Mouse (Mus musculus) cerebellum, postnatal 14 days (tissue): ENCODE data around the gene Sycp3.
"Not testable (repeated sequence)": the region's sequence is repeated elsewhere in the genome, so short reads cannot be mapped to it uniquely, and the experiment has no call there.

Experiments
- DNase-seq, 2 experiments: peaks; one replicate each; pipeline ENCODE4 v3.0.0; 2021; ENCODE audit warnings: mixed read lengths in 2 of 2

Gene Sycp3

GRCm38 (mm10) chr10:88501886-88502765, 42.8 kb downstream of the Sycp3 start:
- DNase-seq: peak; percentile 8 to 14

GRCm38 (mm10) chr10:88502919-88503318, 43.5 kb downstream of the Sycp3 start:
- no peak for DNase-seq

DNA sequence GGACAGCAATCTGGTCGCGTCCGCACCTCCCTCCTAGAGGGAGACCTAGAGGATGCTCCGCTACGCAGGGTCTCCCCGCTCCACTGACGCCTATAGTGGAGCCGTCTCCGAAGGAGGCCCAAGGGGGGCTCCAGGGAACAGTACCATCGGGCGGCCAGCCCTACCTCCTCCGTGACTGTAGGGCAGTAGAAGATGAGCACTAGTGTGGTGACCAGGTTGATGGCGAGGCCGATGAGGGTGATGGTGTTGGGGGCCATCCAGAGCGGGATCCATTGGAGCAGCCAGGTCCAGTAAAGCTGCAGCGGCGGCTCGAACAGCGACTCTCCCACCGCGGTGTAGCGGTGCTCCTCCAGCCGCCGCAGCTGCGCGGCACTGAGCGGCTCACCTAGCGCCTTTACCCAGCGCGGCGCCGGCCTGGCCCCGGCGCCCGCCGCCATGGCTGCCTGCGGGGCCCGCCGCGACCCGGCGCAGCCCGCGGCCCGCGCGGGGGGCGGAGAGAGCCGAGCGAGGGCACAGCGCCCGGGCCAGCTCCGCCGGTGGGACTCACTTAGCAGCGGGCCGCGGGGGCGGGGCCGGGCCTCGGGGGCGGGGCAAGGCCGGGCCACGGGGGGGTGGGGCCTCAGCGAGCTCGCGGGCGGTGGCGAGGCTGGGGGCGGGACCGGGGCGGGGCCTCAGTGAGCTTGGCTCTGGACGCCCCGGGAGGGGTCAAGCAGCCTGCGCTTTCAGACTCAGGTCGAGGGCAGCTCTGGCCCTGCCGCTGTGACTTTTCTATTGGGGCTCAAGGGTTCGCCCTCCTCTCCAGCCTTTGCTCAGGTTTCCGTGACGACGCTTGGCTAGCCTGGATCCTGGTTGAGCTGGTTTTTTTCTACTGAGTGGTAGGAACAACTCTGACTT, 44.3 kb downstream of the Sycp3 start, which contains the start of gene Chpt1:
Gene Chpt1 (minus strand): TSS at position 653 of the 894 bp plus-strand sequence.
- DNase-seq: peak; percentile 91 to 94

GRCm38 (mm10) chr10:88504481-88504880, 45.1 kb downstream of the Sycp3 start:
- DNase-seq: no peak

DNA sequence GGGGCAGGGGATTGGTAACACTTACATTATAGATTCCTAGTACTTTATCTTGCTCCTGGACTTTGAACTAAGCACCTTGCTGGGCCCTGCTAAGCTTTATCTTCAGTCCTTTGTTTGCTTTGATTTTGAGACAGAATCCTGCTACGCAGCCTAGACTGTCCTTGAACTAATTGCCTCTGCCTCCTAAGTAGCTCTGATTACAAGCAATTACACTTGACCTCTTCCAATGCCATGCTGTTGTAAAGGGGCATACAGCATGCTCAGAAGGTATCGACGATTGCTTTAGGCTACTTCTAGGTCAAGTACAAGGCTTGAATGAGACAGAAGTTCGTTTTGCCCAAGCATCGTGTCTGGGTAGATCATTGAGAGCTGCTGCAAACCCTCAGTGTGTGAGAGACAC, 45.9 kb downstream of the Sycp3 start:
- no peak for DNase-seq

DNA sequence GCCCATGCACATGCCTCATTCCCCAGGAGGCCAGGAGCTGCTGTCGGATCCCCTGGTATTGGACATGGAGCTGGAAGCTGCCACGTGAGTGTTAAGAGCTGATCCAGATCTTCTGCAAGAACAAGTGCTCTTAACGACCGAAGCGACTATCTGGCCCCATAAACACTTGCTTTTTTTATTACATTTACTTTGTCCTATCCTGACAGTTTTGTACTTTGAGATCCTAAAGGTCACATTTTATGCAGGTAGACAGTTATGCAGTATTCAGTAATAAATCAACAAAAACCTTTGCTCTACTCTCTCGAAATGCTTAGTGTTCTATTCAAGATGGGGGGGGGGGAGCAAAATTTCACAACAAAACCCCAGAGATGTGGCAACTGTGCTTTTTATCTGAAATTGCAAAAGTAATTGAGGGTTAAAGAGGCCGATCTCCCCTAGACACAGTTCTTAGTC, 48.3 kb downstream of the Sycp3 start:
- no peak for DNase-seq

- DNase-seq: peak in 1 of 2 experiments; percentile 7
These were observed 51.3 kb downstream of the Sycp3 start for GRCm38 (mm10) chr10:88510503-88511271.

DNA sequence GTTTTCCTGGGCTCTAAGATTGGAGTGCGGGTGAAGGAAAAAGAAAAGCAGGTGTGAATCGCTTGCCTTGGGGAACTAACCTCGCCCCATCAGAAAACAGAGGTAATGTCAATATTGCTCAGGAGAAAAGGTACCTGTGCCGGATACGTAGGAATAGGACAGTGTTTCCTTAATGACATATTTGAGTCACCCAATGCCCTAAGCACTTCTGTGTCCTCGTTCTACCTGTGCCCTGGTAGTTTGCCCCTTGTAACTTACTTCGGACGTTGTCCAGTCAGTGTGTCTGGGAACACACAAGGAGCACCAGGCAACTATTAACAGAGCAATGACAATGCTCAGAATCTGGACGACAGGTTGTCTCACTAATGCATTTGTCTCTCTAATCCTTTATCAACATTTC, 52.0 kb downstream of the Sycp3 start:
- DNase-seq: no peak

- no peak for DNase-seq
These were observed 54.3 kb downstream of the Sycp3 start for GRCm38 (mm10) chr10:88513574-88514135.

DNA sequence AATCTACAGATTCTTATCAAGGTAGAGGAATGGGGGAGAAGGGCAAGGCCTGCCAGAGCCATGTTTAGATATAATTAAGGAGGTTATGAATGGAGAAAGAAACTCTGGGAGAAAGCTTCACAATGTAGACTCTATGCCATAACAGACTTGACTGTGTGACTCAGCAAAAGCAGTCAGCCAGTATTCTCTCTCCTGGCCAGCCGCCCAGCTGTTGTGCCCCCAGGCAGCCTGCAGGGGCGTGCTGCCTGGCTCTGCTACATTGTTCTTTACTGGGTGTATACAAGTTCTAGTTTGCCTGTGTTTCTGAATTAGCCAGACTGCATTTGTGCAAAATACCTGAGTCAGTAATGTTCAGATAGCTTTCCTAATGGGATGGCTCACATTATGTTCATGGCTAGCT, 55.1 kb downstream of the Sycp3 start:
- peak; percentile 30 to 73 for DNase-seq

DNA sequence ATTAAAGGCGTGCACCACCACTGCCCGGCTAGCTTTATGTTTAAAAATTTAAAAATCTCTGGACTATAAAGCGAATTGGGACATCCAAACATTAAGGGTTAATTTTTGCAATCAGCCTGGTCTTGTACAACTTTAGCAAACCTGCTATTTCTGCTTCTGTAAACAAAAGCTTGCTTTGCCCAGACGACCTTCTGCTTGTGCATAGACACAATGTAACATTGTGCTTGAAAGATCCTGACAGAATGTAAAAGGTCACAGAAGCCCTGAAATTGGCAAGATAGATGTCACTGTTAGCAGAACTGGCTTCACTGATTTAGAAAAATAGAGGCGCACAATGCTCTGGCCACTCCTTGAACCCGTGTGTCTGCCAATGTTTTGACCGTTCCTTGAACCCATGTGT, 55.7 kb downstream of the Sycp3 start:
- DNase-seq: not testable (repeated sequence)

- DNase-seq: no peak
These were observed 63.4 kb downstream of the Sycp3 start for GRCm38 (mm10) chr10:88522795-88523194.
